Mouse (Mus musculus) skeletal muscle tissue, postnatal 0 days (tissue): Measurements from ENCODE around the gene Wfdc5. TPM values are rescaled to one million over a fixed set of nuclear protein-coding genes. Genes with fewer than 3 reads are reported as not detected.

Experiments used
- polyA plus RNA-seq: library from polyadenylated mRNA; unstranded; fragments of >200 nt; fragmentation: Nextera tagmentation; extraction: Ambion mirVana; gene quantifications from 2 replicates; pipeline ENCODE4 v1.2.1, GENCODE M21; 2015

Gene Wfdc5
- 1.2 TPM in 1 of 2 replicates, not detected in the other for polyA plus RNA-seq

DNA sequence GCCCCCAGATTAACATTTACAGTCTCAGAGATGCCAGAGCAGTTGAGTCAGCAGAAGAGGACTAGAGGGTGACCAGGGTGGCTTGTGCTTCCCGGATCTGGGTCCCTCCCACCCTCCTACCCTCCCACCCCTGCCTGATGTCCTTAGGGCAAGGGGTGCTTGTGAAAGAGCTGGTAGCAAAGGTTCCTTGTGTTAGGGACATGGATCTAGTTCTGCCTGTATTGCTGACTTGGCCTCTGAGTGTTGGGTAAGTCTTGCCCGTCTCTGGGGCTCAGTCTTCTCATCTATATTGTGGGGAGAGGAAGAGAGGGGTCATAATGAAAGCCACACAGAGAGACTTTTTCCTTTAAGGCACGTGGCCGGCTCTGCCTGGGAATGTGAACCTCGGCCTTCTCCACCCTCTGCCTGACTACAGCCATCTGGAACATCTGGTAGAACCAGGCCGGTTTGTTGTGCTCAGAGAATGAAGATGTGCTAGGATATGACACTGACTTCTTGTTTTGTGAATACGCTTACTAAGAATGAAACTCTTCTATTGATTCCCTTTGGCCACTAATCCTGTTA is at the start of gene Wfdc5:
Wfdc5 (minus strand) TSS at position 51 of the 564 bp plus-strand sequence.

GRCm38 (mm10) chr2:164221522-164221921 is 39.0 kb upstream of the Wfdc5 start, which contains the start of gene Wfdc15b:
Gene Wfdc15b, minus strand, starts transcription at chr2:164221660.

GRCm38 (mm10) chr2:164199626-164200327 is 17.2 kb upstream of the Wfdc5 start, which contains the start of gene Wfdc15a:
Gene Wfdc15a, minus strand, starts transcription at chr2:164200130.

GRCm38 (mm10) chr2:164190576-164190975 is 8.0 kb upstream of the Wfdc5 start, which contains the start of gene Wfdc12:
Gene Wfdc12, minus strand, starts transcription at chr2:164190608.

DNA sequence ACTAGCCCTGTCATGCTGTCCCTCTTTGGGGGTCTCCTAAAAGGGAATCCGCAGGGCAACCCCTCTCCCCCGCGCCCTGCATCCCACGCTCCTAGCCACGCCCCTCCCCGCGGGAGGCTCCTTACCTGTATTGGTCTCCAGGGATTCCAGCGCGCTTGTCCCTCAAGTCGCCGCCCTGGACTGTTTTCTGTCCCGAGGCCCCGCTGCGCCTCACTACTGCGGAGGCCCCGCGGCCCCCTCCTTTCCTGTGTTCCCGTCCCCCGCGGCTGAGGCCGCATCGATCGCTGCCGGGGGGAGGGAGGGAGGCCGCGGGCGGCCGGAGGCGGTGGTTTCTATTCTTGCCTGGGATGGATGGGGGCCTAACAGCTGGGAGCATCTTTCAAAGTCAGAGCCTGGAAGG is 11.6 kb downstream of the Wfdc5 start, which contains the start of gene Kcns1:
Kcns1 (minus strand) TSS at position 212 of the 400 bp plus-strand sequence.

Other genes starting within 250 kb of the Wfdc5 start
- 113 and 174 TPM in 2 replicates for gene Ywhab, start 187.8 kb downstream of the Wfdc5 start, polyA plus RNA-seq
- 2.9 and 3.8 TPM in 2 replicates for gene Pabpc1l, start 157.3 kb downstream of the Wfdc5 start, polyA plus RNA-seq
- gene Stk4, start 112.4 kb downstream of the Wfdc5 start, polyA plus RNA-seq: 6.5 and 7.3 TPM in 2 replicates
- gene Tomm34, start 111.6 kb downstream of the Wfdc5 start, polyA plus RNA-seq: 22.0 and 24.2 TPM in 2 replicates
- gene Kcns1, start 11.6 kb downstream of the Wfdc5 start, polyA plus RNA-seq: 0.12 TPM in 1 of 2 replicates, not detected in the other
- gene Wfdc12, start 7.9 kb upstream of the Wfdc5 start, polyA plus RNA-seq: 0.29 TPM in 1 of 2 replicates, not detected in the other
- not detected in 2 replicates for gene Wfdc15a, start 17.4 kb upstream of the Wfdc5 start, polyA plus RNA-seq
- not detected in 2 replicates for gene Wfdc15b, start 38.9 kb upstream of the Wfdc5 start, polyA plus RNA-seq
- gene Svs2, start 55.7 kb upstream of the Wfdc5 start, polyA plus RNA-seq: not detected in 2 replicates
- gene Svs3b, start 73.9 kb upstream of the Wfdc5 start, polyA plus RNA-seq: not detected in 2 replicates
- gene Svs4, start 95.7 kb upstream of the Wfdc5 start, polyA plus RNA-seq: not detected in 2 replicates
- gene Svs3a, start 106.5 kb upstream of the Wfdc5 start, polyA plus RNA-seq: not detected in 2 replicates
- gene Svs6, start 134.0 kb upstream of the Wfdc5 start, polyA plus RNA-seq: not detected in 2 replicates
- not detected in 2 replicates for gene Svs5, start 150.0 kb upstream of the Wfdc5 start, polyA plus RNA-seq
- 0.78 and 1.5 TPM in 2 replicates for gene Slpi, start 206.4 kb upstream of the Wfdc5 start, polyA plus RNA-seq
- gene Rbpjl, start 220.4 kb upstream of the Wfdc5 start, polyA plus RNA-seq: 0.07 and 0.08 TPM in 2 replicates
- 2.3 and 2.8 TPM in 2 replicates for gene Matn4, start 222.4 kb upstream of the Wfdc5 start, polyA plus RNA-seq